Mouse (Mus musculus): ENCODE measurements around the gene Tmco4. TPM values are rescaled to one million over a fixed set of nuclear protein-coding genes. Genes with fewer than 3 reads are reported as not detected.

The Tmco4 gene
- polyA plus RNA-seq, 1 experiment from 2014 or later: 3.7 TPM

- Histone ChIP-seq H3K4me3 (ENCODE audit: low read depth, low read length) (peak overlapping the region; percentile 51; the same call in 1 of the 2 replicates), H3K27me3 (ENCODE audit: insufficient read depth, low read length) (peaks cover 44% of the 10 kb centered on the region), H3K9me3 (ENCODE audit: low read depth, low read length) (no peaks in the 10 kb centered on the region), H3K4me1 (ENCODE audit: insufficient read depth) (no peaks in the 10 kb centered on the region), H3K27ac (ENCODE audit: low read depth) (no peak overlapping the region), H3K36me3 (ENCODE audit: insufficient read depth) (no peaks in the 10 kb centered on the region), H3K4me2 (peak overlapping the region; percentile 94), H3K9ac (no peak overlapping the region)
- DNase-seq (no peak), ATAC-seq (ENCODE audit: insufficient read depth) (no peak)
- WGBS: 18% methylated on average over 29 of the region's 29 CpGs
- TF ChIP-seq CTCF (IDR thresholded peaks at IDR 0.05; ENCODE audit: low read depth): 0 out of 2 replicates have a peak, but pooled peaks have one; percentile 4
Measured at GRCm38 (mm10) chr4:139074060-139074459, 101.4 kb downstream of the Tmco4 start.

GRCm38 (mm10) chr4:139075041-139075711 lies 102.5 kb downstream of the Tmco4 start, which contains the start of gene Htr6:
Gene Htr6, minus strand, starts transcription at chr4:139075570.
- DNase-seq (no peak), ATAC-seq (ENCODE audit: insufficient read depth) (peak; percentile 35; the same call in 1 of the 2 replicates)
- WGBS: under 1% methylated on average over 61 of the region's 77 CpGs
- Histone ChIP-seq H3K9me3 (ENCODE audit: low read depth, low read length) (no peaks in the 10 kb centered on the region), H3K36me3 (ENCODE audit: insufficient read depth) (no peaks in the 10 kb centered on the region), H3K27me3 (ENCODE audit: insufficient read depth, low read length) (peaks cover 44% of the 10 kb centered on the region), H3K27ac (ENCODE audit: low read depth) (no peak within 1 kb of the TSS), H3K9ac (peak within 1 kb of the TSS; percentile 48), H3K4me2 (peak within 1 kb of the TSS; percentile 94), H3K4me3 (ENCODE audit: low read depth, low read length) (peak within 1 kb of the TSS; percentile 51), H3K4me1 (ENCODE audit: insufficient read depth) (no peaks in the 10 kb centered on the region)
- TF ChIP-seq CTCF (IDR thresholded peaks at IDR 0.05; ENCODE audit: low read depth): no peak

GRCm38 (mm10) chr4:139075915-139076314 lies 103.2 kb downstream of the Tmco4 start:
- ATAC-seq (ENCODE audit: insufficient read depth) (no peak), DNase-seq (no peak)
- Histone ChIP-seq H3K27ac (ENCODE audit: low read depth) (no peak overlapping the region), H3K9ac (no peak overlapping the region), H3K9me3 (ENCODE audit: low read depth, low read length) (no peaks in the 10 kb centered on the region), H3K4me2 (peak overlapping the region; percentile 94), H3K27me3 (ENCODE audit: insufficient read depth, low read length) (peaks cover 44% of the 10 kb centered on the region), H3K4me3 (ENCODE audit: low read depth, low read length) (peak overlapping the region; percentile 51), H3K36me3 (ENCODE audit: insufficient read depth) (no peaks in the 10 kb centered on the region), H3K4me1 (ENCODE audit: insufficient read depth) (no peaks in the 10 kb centered on the region)
- peak; percentile 52 for TF ChIP-seq CTCF (IDR thresholded peaks at IDR 0.05; ENCODE audit: low read depth)
- WGBS: 10% methylated on average over 5 of the region's 5 CpGs

- Histone ChIP-seq H3K27me3 (ENCODE audit: insufficient read depth, low read length) (peaks cover 36% of the 10 kb centered on the region), H3K9ac (no peak overlapping the region), H3K9me3 (ENCODE audit: low read depth, low read length) (no peaks in the 10 kb centered on the region), H3K36me3 (ENCODE audit: insufficient read depth) (no peaks in the 10 kb centered on the region), H3K4me1 (ENCODE audit: insufficient read depth) (peaks cover 9% of the 10 kb centered on the region), H3K4me2 (no peak overlapping the region), H3K27ac (ENCODE audit: low read depth) (no peak overlapping the region), H3K4me3 (ENCODE audit: low read depth, low read length) (no peak overlapping the region)
- DNase-seq: peak; percentile 70
- TF ChIP-seq CTCF (IDR thresholded peaks at IDR 0.05; ENCODE audit: low read depth): peak; percentile 70
- no peak for ATAC-seq (ENCODE audit: insufficient read depth)
- 40% methylated on average over 2 of the region's 2 CpGs for WGBS
Measured at GRCm38 (mm10) chr4:139078313-139078712, 105.6 kb downstream of the Tmco4 start.

- H3K4me2 ChIP-seq: no peak overlapping the region
- no peak for ATAC-seq (ENCODE audit: insufficient read depth)
- peaks cover 32% of the 10 kb centered on the region for H3K27me3 ChIP-seq (ENCODE audit: insufficient read depth, low read length)
- no peak overlapping the region for H3K27ac ChIP-seq (ENCODE audit: low read depth)
- no peaks in the 10 kb centered on the region for H3K9me3 ChIP-seq (ENCODE audit: low read depth, low read length)
- no peaks in the 10 kb centered on the region for H3K36me3 ChIP-seq (ENCODE audit: insufficient read depth)
- DNase-seq: peak; percentile 68
- H3K4me3 ChIP-seq (ENCODE audit: low read depth, low read length): no peak overlapping the region
- 18% methylated on average over 4 of the region's 4 CpGs for WGBS
- peak; percentile 53 for TF ChIP-seq CTCF (IDR thresholded peaks at IDR 0.05; ENCODE audit: low read depth)
- peaks cover 11% of the 10 kb centered on the region for H3K4me1 ChIP-seq (ENCODE audit: insufficient read depth)
- no peak overlapping the region for H3K9ac ChIP-seq
Measured at GRCm38 (mm10) chr4:139078726-139079125, 106.0 kb downstream of the Tmco4 start.

GRCm38 (mm10) chr4:139079439-139079838 lies 106.8 kb downstream of the Tmco4 start:
- no peak overlapping the region for H3K4me2 ChIP-seq
- H3K27ac ChIP-seq (ENCODE audit: low read depth): no peak overlapping the region
- H3K27me3 ChIP-seq (ENCODE audit: insufficient read depth, low read length): peaks cover 25% of the 10 kb centered on the region
- H3K36me3 ChIP-seq (ENCODE audit: insufficient read depth): 0 out of 2 replicates have a peak, but pooled peaks cover 2% of the 10 kb centered on the region
- peaks cover 11% of the 10 kb centered on the region for H3K4me1 ChIP-seq (ENCODE audit: insufficient read depth)
- H3K9me3 ChIP-seq (ENCODE audit: low read depth, low read length): no peaks in the 10 kb centered on the region
- 79% methylated on average over 11 of the region's 11 CpGs for WGBS
- ATAC-seq (ENCODE audit: insufficient read depth): no peak
- H3K9ac ChIP-seq: no peak overlapping the region
- no peak for TF ChIP-seq CTCF (IDR thresholded peaks at IDR 0.05; ENCODE audit: low read depth)
- no peak overlapping the region for H3K4me3 ChIP-seq (ENCODE audit: low read depth, low read length)
- no peak for DNase-seq

GRCm38 (mm10) chr4:139080259-139080658 lies 107.6 kb downstream of the Tmco4 start:
- ATAC-seq (ENCODE audit: insufficient read depth) (no peak), DNase-seq (no peak)
- Histone ChIP-seq H3K27me3 (ENCODE audit: insufficient read depth, low read length) (peaks cover 16% of the 10 kb centered on the region), H3K9ac (no peak overlapping the region), H3K4me3 (ENCODE audit: low read depth, low read length) (no peak overlapping the region), H3K4me1 (ENCODE audit: insufficient read depth) (peaks cover 11% of the 10 kb centered on the region), H3K4me2 (no peak overlapping the region), H3K27ac (ENCODE audit: low read depth) (no peak overlapping the region), H3K9me3 (ENCODE audit: low read depth, low read length) (no peaks in the 10 kb centered on the region), H3K36me3 (ENCODE audit: insufficient read depth) (peaks cover 9% of the 10 kb centered on the region; the same call in 1 of the 2 replicates)
- TF ChIP-seq CTCF (IDR thresholded peaks at IDR 0.05; ENCODE audit: low read depth): no peak
- 90% methylated on average over 7 of the region's 7 CpGs for WGBS
